Mouse (Mus musculus): Measurements from ENCODE around the gene Vangl1.

DNA sequence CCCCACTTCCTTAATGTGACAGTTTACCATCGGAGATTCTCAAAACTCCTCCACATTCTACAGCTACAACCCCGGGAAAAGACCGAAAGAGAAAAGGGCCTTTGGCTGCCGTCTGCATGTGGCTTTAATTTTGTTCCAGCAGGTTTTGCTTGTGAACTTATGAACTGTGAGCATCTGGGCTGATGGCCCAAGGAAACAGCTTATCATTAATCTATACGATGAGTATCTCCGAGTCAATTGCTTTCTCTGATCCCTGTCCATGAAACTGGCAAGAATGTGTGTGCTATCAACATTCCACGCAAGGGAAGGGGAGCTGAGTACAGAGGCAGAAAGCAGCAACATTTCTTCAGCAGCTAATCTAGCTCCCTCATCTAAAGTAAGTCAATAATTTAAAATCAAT is 54.6 kb downstream of the Vangl1 start:
- TF ChIP-seq CTCF (conservative IDR thresholded peaks at IDR 0.05; ENCODE audit: insufficient read depth, insufficient read length, low read depth, low read length) (no peak), POLR2A (IDR thresholded peaks at IDR 0.05; ENCODE audit: low read depth, low read length) (no peak)

All from kidney, adult 2 months (tissue).